Mouse (Mus musculus): ENCODE results near the gene Mpg.
"Not testable (repeated sequence)": the region's sequence is repeated elsewhere in the genome, so short reads cannot be mapped to it uniquely, and the experiment has no call there.

Mpg gene

GRCm38 (mm10) chr11:32226124-32226871, at the start of gene Mpg:
Gene Mpg, plus strand, starts transcription at chr11:32226505.
- DNase-seq: peak; percentile 90

GRCm38 (mm10) chr11:32178506-32178905, 47.8 kb upstream of the Mpg start:
- DNase-seq: no peak

GRCm38 (mm10) chr11:32181246-32181645, 45.1 kb upstream of the Mpg start:
- DNase-seq: no peak

- DNase-seq: peak; percentile 83
Measured at GRCm38 (mm10) chr11:32181973-32182868, 44.1 kb upstream of the Mpg start.

- no peak for DNase-seq
Measured at GRCm38 (mm10) chr11:32184469-32184868, 41.8 kb upstream of the Mpg start.

GRCm38 (mm10) chr11:32186031-32186430, 40.3 kb upstream of the Mpg start:
- no peak for DNase-seq

GRCm38 (mm10) chr11:32187256-32187655, 39.0 kb upstream of the Mpg start:
- no peak for DNase-seq

- no peak for DNase-seq
Measured at GRCm38 (mm10) chr11:32188881-32189280, 37.4 kb upstream of the Mpg start.

- no peak for DNase-seq
Measured at GRCm38 (mm10) chr11:32189434-32189833, 36.9 kb upstream of the Mpg start.

GRCm38 (mm10) chr11:32190119-32190518, 36.2 kb upstream of the Mpg start:
- DNase-seq: no peak

- no peak for DNase-seq
Measured at GRCm38 (mm10) chr11:32190603-32191110, 35.6 kb upstream of the Mpg start.

GRCm38 (mm10) chr11:32193156-32193555, 33.1 kb upstream of the Mpg start:
- no peak for DNase-seq

GRCm38 (mm10) chr11:32194086-32194485, 32.2 kb upstream of the Mpg start:
- DNase-seq: no peak

GRCm38 (mm10) chr11:32194626-32195025, 31.7 kb upstream of the Mpg start:
- DNase-seq: no peak

- DNase-seq: no peak
Measured at GRCm38 (mm10) chr11:32195867-32196540, 30.3 kb upstream of the Mpg start.

GRCm38 (mm10) chr11:32196727-32197126, 29.6 kb upstream of the Mpg start:
- DNase-seq: no peak

- DNase-seq: no peak
Measured at GRCm38 (mm10) chr11:32197766-32198165, 28.5 kb upstream of the Mpg start.

GRCm38 (mm10) chr11:32198256-32198955, 27.9 kb upstream of the Mpg start:
- no peak for DNase-seq

- DNase-seq: no peak
Measured at GRCm38 (mm10) chr11:32199230-32199629, 27.1 kb upstream of the Mpg start.

- no peak for DNase-seq
Measured at GRCm38 (mm10) chr11:32200075-32200601, 26.2 kb upstream of the Mpg start, which contains the start of gene Il9r. Gene Il9r, minus strand, starts transcription at chr11:32200279.

- not testable (repeated sequence) for DNase-seq
Measured at GRCm38 (mm10) chr11:32200992-32201391, 25.3 kb upstream of the Mpg start.
